Mouse (Mus musculus): ENCODE results near the gene Apba2. TPM values are rescaled to one million over a fixed set of nuclear protein-coding genes. Genes with fewer than 3 reads are reported as not detected.

Gene Apba2
- polyA plus RNA-seq, 1 experiment from 2014 or later = 0.20 TPM

GRCm38 (mm10) chr7:64646046-64646445, 144.5 kb downstream of the Apba2 start:
- H3K4me1 ChIP-seq (ENCODE audit: control insufficient read depth, low read depth, low read length) = no peaks in the 10 kb centered on the region
- no peak overlapping the region for H3K9ac ChIP-seq (ENCODE audit: low read depth, low read length)
- no peaks in the 10 kb centered on the region for H3K36me3 ChIP-seq (ENCODE audit: control insufficient read depth, insufficient read depth)
- H3K27me3 ChIP-seq (ENCODE audit: control insufficient read depth, insufficient read depth, low read depth, low read length) = no peaks in the 10 kb centered on the region
- ATAC-seq (ENCODE audit: low read depth) = no peak
- H3K27ac ChIP-seq (ENCODE audit: low read length) = no peak overlapping the region
- no peak overlapping the region for H3K4me3 ChIP-seq (ENCODE audit: low read depth, low read length)
- H3K4me2 ChIP-seq (ENCODE audit: low read depth, low read length) = no peak overlapping the region
- WGBS (ENCODE audit: insufficient replicate concordance) = 60% methylated on average over 6 of the region's 6 CpGs
- H3K9me3 ChIP-seq (replicated peaks; ENCODE audit: control insufficient read depth, low read length) = no peaks in the 10 kb centered on the region

- H3K4me3 ChIP-seq (ENCODE audit: low read depth, low read length) = no peak overlapping the region
- 63% methylated on average over 10 of the region's 10 CpGs for WGBS (ENCODE audit: insufficient replicate concordance)
- H3K36me3 ChIP-seq (ENCODE audit: control insufficient read depth, insufficient read depth) = no peaks in the 10 kb centered on the region
- ATAC-seq (ENCODE audit: low read depth) = peak; percentile 67; the same call in 1 of the 2 replicates
- no peaks in the 10 kb centered on the region for H3K9me3 ChIP-seq (replicated peaks; ENCODE audit: control insufficient read depth, low read length)
- no peak overlapping the region for H3K9ac ChIP-seq (ENCODE audit: low read depth, low read length)
- no peak overlapping the region for H3K27ac ChIP-seq (ENCODE audit: low read length)
- H3K27me3 ChIP-seq (ENCODE audit: control insufficient read depth, insufficient read depth, low read depth, low read length) = no peaks in the 10 kb centered on the region
- no peak overlapping the region for H3K4me2 ChIP-seq (ENCODE audit: low read depth, low read length)
- no peaks in the 10 kb centered on the region for H3K4me1 ChIP-seq (ENCODE audit: control insufficient read depth, low read depth, low read length)
These were observed 147.6 kb downstream of the Apba2 start for GRCm38 (mm10) chr7:64648947-64649607.

GRCm38 (mm10) chr7:64651963-64652362, 150.5 kb downstream of the Apba2 start:
- 45% methylated on average over 3 of the region's 3 CpGs for WGBS (ENCODE audit: insufficient replicate concordance)
- no peaks in the 10 kb centered on the region for H3K27me3 ChIP-seq (ENCODE audit: control insufficient read depth, insufficient read depth, low read depth, low read length)

GRCm38 (mm10) chr7:64656787-64657186, 155.3 kb downstream of the Apba2 start:
- 31% methylated on average over 7 of the region's 7 CpGs for whole genome bisulfite sequencing (ENCODE audit: insufficient replicate concordance)
- H3K4me1 ChIP-seq (ENCODE audit: control insufficient read depth, low read depth, low read length) = no peaks in the 10 kb centered on the region
- no peak overlapping the region for H3K9ac ChIP-seq (ENCODE audit: low read depth, low read length)
- no peaks in the 10 kb centered on the region for H3K36me3 ChIP-seq (ENCODE audit: control insufficient read depth, insufficient read depth)
- H3K4me2 ChIP-seq (ENCODE audit: low read depth, low read length) = no peak overlapping the region
- H3K9me3 ChIP-seq (replicated peaks; ENCODE audit: control insufficient read depth, low read length) = no peaks in the 10 kb centered on the region
- no peak overlapping the region for H3K4me3 ChIP-seq (ENCODE audit: low read depth, low read length)
- H3K27me3 ChIP-seq (ENCODE audit: control insufficient read depth, insufficient read depth, low read depth, low read length) = no peaks in the 10 kb centered on the region
- H3K27ac ChIP-seq (ENCODE audit: low read length) = no peak overlapping the region
- no peak for ATAC-seq (ENCODE audit: low read depth)

More at GRCm38 (mm10) chr7:64651963-64652362, 150.5 kb downstream of the Apba2 start:
- no peaks in the 10 kb centered on the region for H3K4me1 ChIP-seq (ENCODE audit: control insufficient read depth, low read depth, low read length)
- H3K4me2 ChIP-seq (ENCODE audit: low read depth, low read length) = no peak overlapping the region
- H3K27ac ChIP-seq (ENCODE audit: low read length) = no peak overlapping the region
- no peak overlapping the region for H3K9ac ChIP-seq (ENCODE audit: low read depth, low read length)
- H3K4me3 ChIP-seq (ENCODE audit: low read depth, low read length) = no peak overlapping the region
- no peak for ATAC-seq (ENCODE audit: low read depth)
- H3K36me3 ChIP-seq (ENCODE audit: control insufficient read depth, insufficient read depth) = no peaks in the 10 kb centered on the region
- no peaks in the 10 kb centered on the region for H3K9me3 ChIP-seq (replicated peaks; ENCODE audit: control insufficient read depth, low read length)

- H3K36me3 ChIP-seq (ENCODE audit: control insufficient read depth, insufficient read depth) = no peaks in the 10 kb centered on the region
These were observed 157.4 kb downstream of the Apba2 start for GRCm38 (mm10) chr7:64658914-64659313.

GRCm38 (mm10) chr7:64659328-64659727, 157.8 kb downstream of the Apba2 start:
- ATAC-seq (ENCODE audit: low read depth) = no peak
- Histone ChIP-seq H3K36me3 (ENCODE audit: control insufficient read depth, insufficient read depth) (no peaks in the 10 kb centered on the region), H3K27ac (ENCODE audit: low read length) (no peak overlapping the region), H3K27me3 (ENCODE audit: control insufficient read depth, insufficient read depth, low read depth, low read length) (no peaks in the 10 kb centered on the region), H3K4me3 (ENCODE audit: low read depth, low read length) (no peak overlapping the region), H3K4me1 (ENCODE audit: control insufficient read depth, low read depth, low read length) (no peaks in the 10 kb centered on the region), H3K4me2 (ENCODE audit: low read depth, low read length) (no peak overlapping the region), H3K9me3 (replicated peaks; ENCODE audit: control insufficient read depth, low read length) (no peaks in the 10 kb centered on the region), H3K9ac (ENCODE audit: low read depth, low read length) (no peak overlapping the region)
- 57% methylated on average over 8 of the region's 8 CpGs for WGBS (ENCODE audit: insufficient replicate concordance)

More at GRCm38 (mm10) chr7:64658914-64659313, 157.4 kb downstream of the Apba2 start:
- Histone ChIP-seq H3K4me1 (ENCODE audit: control insufficient read depth, low read depth, low read length) (no peaks in the 10 kb centered on the region), H3K9ac (ENCODE audit: low read depth, low read length) (no peak overlapping the region), H3K9me3 (replicated peaks; ENCODE audit: control insufficient read depth, low read length) (no peaks in the 10 kb centered on the region), H3K27me3 (ENCODE audit: control insufficient read depth, insufficient read depth, low read depth, low read length) (no peaks in the 10 kb centered on the region), H3K27ac (ENCODE audit: low read length) (no peak overlapping the region), H3K4me2 (ENCODE audit: low read depth, low read length) (no peak overlapping the region), H3K4me3 (ENCODE audit: low read depth, low read length) (no peak overlapping the region)
- 76% methylated on average over 4 of the region's 4 CpGs for WGBS (ENCODE audit: insufficient replicate concordance)
- ATAC-seq (ENCODE audit: low read depth) = no peak

- 63% methylated on average over 5 of the region's 5 CpGs for WGBS (ENCODE audit: insufficient replicate concordance)
- Histone ChIP-seq H3K27ac (ENCODE audit: low read length) (no peak overlapping the region), H3K4me1 (ENCODE audit: control insufficient read depth, low read depth, low read length) (no peaks in the 10 kb centered on the region), H3K4me2 (ENCODE audit: low read depth, low read length) (no peak overlapping the region), H3K27me3 (ENCODE audit: control insufficient read depth, insufficient read depth, low read depth, low read length) (no peaks in the 10 kb centered on the region), H3K4me3 (ENCODE audit: low read depth, low read length) (no peak overlapping the region), H3K36me3 (ENCODE audit: control insufficient read depth, insufficient read depth) (no peaks in the 10 kb centered on the region), H3K9me3 (replicated peaks; ENCODE audit: control insufficient read depth, low read length) (no peaks in the 10 kb centered on the region), H3K9ac (ENCODE audit: low read depth, low read length) (no peak overlapping the region)
- ATAC-seq (ENCODE audit: low read depth) = no peak
These were observed 161.0 kb downstream of the Apba2 start for GRCm38 (mm10) chr7:64662506-64662905.

- no peak for ATAC-seq (ENCODE audit: low read depth)
- Histone ChIP-seq H3K9ac (ENCODE audit: low read depth, low read length) (no peak overlapping the region), H3K27me3 (ENCODE audit: control insufficient read depth, insufficient read depth, low read depth, low read length) (no peaks in the 10 kb centered on the region), H3K27ac (ENCODE audit: low read length) (no peak overlapping the region), H3K4me1 (ENCODE audit: control insufficient read depth, low read depth, low read length) (no peaks in the 10 kb centered on the region), H3K36me3 (ENCODE audit: control insufficient read depth, insufficient read depth) (no peaks in the 10 kb centered on the region), H3K4me2 (ENCODE audit: low read depth, low read length) (no peak overlapping the region), H3K4me3 (ENCODE audit: low read depth, low read length) (no peak overlapping the region), H3K9me3 (replicated peaks; ENCODE audit: control insufficient read depth, low read length) (no peaks in the 10 kb centered on the region)
- WGBS (ENCODE audit: insufficient replicate concordance) = 63% methylated on average over 3 of the region's 3 CpGs
These were observed 162.1 kb downstream of the Apba2 start for GRCm38 (mm10) chr7:64663600-64663999.

- Histone ChIP-seq H3K9ac (ENCODE audit: low read depth, low read length) (no peak overlapping the region), H3K4me2 (ENCODE audit: low read depth, low read length) (no peak overlapping the region), H3K27ac (ENCODE audit: low read length) (no peak overlapping the region), H3K9me3 (replicated peaks; ENCODE audit: control insufficient read depth, low read length) (no peaks in the 10 kb centered on the region), H3K36me3 (ENCODE audit: control insufficient read depth, insufficient read depth) (no peaks in the 10 kb centered on the region), H3K4me1 (ENCODE audit: control insufficient read depth, low read depth, low read length) (no peaks in the 10 kb centered on the region), H3K4me3 (ENCODE audit: low read depth, low read length) (no peak overlapping the region), H3K27me3 (ENCODE audit: control insufficient read depth, insufficient read depth, low read depth, low read length) (no peaks in the 10 kb centered on the region)
- 27% methylated on average over 7 of the region's 7 CpGs for WGBS (ENCODE audit: insufficient replicate concordance)
- ATAC-seq (ENCODE audit: low read depth) = no peak
These were observed 163.6 kb downstream of the Apba2 start for GRCm38 (mm10) chr7:64665120-64665519.

Data from liver, embryonic 16.5 days (tissue).